Mouse (Mus musculus): ENCODE measurements around the gene Ankrd13a.
A peak's percentile ranks its signal among the peaks of the same experiment; 100 is the strongest.

The Ankrd13a gene

DNA sequence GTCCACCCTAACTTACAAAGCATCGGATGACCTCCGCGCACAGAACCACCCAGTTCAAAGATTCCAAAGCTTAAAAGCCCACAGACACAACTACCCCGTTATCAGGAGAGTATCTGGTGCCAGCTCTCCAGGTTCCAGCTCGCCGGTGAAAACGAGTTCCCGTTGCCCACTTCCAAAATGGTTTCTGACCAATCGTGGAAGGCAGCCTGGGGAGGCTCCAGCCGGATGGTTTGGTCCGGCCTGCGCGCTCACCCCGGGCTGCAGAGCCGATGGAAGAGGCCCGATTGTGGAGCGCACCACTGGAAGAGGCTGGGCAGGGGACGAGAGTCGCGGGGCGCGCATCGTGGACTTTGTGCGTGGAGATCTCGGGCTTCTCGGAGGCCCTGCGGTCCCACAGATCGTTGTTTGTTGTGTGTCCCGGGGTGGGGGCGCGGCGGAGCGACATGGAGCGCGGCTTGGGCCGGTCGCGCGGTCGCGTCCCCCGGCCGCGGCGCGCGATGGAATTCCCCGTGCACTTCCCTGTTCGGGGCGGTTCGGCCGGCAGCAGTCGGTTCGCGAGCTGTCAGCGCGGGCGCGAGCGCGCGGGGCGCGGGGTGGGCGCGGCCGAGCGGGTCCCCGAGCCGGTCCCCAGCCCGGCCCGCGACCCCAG, at the start of gene Ankrd13a:
Gene Ankrd13a (plus strand): TSS at position 275 of the 649 bp plus-strand sequence.
- peak; percentile 92 for DNase-seq

DNA sequence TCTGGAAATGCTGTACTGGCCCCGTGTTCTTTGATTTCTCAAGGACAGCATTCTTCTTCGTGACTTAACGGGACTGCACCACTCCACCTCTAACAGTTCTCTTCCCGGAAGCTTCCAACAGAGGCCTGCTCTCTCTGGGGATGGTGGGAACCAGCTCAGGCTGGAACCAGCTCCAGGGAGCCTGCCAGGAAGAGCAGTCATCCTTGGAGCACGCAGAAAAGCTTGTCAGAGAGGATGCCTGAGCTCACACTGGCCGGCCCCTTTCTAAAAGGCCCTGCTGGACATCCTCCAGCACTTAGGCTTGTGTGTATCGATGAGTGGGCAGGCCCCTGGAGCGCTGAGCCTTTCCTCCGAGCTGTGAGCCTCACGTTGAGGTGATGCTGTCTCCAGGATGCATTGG, 46.3 kb upstream of the Ankrd13a start:
- no peak for DNase-seq

DNA sequence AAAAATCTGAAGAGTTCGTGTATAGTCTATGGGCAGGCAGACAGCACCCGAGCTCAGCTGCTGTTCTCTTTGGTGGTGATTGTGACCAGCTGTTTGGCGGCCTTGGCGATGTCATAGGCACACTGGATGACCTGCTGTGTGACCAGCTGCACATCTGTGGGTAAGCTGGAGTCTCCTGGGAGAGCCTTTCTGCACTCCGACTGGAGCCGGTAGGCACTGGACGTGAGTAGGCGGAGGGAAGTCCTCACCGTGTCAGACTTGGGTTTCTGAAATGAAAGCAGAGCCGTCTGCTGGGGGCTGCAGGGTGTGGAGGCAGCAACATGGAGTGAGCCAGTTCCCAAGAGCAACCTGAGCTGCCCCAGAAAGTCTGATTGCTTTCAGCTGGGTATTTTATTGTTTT, 44.3 kb upstream of the Ankrd13a start:
- no peak for DNase-seq

DNA sequence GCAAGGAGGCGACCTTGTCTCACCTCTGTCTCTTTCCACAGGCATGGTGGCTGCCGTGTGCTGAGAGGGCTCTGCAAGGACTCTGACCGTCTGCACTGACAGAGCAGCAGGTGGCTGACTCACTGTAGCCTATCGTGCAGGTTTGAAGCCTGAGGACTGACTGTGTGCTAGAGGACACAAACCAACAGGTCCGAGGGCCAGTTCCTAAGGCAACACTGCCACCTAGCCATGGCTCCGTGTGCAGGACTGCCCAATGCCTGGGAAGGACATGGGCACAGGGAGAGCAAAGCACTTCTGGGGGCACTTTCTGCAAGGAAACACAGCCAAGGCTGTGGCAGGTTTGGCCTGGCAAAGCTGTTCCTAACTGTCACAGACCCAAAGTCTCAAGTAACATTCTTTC, 43.0 kb upstream of the Ankrd13a start:
- DNase-seq: no peak

DNA sequence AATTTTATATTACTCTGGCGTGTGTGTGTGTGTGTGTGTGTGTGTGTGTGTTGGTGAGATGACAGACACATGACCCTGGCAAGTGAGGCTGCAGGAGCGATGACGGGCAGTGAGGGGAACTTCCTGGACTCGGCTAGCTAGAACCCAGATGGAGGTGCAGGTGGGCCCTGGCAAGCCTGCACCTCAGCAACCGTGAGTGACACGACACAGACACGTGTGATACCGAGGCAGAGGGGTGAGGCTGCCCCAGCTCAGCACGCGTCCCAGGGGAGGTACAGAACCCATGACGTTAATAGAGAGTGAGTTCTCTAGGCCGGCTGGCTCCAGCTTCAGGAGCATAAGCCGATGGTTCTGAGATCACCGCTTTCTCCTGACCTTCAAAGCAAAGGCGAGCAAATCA, 42.5 kb upstream of the Ankrd13a start:
- no peak for DNase-seq

DNA sequence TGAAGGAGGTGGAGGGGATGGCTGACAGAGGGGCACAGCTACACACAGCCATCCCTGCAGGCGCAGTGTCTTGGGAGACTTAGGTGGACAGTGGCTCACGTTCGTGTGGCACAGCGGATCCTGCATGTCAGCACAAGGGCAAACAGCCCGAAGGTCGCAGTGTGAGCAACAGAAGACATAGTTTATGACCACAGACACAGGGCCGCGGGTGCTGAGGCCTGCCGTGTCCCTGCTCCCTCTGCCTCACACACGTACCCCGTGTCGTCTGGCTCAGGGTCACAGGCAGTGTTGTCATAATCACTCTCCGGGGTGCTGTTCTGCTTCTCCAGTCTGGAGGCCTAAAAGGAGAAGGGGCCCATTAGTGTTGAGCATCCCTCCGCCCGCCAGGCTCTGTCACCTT, 40.9 kb upstream of the Ankrd13a start:
- no peak for DNase-seq

DNA sequence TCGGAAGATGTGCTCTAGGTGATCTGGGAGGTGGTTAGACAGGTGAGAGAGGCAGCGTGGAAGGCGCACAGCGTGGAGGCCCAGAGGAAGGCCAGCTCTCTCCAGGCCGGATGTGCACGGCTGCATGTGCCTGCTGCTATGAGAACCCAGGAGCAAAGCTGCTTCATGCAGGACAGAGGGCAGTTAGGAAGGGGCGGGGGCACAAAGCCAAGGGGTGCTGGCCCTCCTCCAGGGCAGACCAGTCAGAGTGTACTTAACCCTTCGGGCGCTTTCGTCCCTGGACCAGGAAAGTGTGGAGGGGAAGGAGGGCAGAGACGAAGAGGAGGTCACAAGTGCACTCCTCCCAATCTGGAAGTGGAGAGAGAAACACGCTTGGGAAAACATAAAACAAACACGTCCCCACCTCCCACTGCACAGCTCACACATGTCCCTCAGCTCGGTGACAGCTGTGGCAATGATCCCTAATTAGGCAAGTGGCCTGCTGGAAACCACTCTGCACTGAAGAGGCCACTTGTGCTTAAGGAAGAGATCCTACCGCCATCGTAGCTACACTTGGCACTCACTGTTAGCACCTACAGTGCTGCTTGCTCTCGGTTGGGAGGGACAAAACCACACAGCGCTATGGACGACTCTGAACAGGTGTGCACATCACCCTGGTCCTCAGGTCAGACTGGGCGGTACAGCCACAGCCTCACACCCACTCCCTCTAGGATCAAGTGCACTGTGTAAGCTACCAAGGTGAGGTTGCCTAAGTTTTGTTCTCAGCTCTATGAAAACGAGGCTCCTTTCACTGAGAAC, 37.2 kb upstream of the Ankrd13a start:
- DNase-seq: no peak

DNA sequence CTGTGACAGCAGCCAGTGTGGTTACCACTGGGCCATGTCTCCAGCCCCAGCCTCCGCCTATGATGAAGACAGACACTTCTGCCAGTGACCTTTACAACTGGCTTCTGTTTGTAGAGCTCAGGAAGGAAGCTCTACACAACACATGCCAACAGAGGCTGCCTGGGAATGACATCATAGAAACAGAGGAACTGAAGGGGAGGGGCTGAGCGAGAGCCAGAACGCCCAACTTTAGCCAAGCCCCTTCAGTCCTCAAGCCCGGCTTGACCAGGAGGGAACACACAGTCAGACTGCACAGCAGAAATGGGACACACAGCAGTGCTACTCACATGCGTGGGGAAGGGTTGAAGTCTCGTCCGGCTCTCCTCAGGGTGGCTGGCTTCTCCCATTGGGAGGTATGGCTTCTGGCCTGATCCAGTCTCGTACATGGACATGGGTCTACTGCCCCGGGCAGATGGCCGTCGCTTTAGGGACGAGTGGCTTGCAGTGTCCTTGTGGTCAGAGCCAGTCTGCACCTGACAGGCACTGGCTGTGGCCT, 35.7 kb upstream of the Ankrd13a start:
- DNase-seq: peak; percentile 52

DNA sequence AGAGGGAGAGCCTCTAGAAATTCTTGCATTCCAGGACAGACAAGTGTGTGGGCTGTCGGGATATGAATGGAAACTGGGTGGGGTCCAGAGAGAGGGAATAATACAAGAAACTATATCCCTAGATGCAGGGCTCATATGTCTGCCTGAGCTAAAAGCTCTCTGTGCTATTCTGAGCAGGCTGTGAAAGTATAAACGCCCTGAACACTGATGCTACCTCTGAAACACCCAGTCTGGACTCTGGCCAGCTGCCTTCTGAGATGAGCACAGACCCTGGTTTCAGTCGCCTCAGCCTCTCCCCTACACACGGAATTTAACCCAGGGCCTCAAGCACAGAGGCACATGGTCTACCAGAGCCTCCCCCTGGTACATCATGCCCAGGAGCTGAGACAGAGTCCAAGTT, 33.9 kb upstream of the Ankrd13a start:
- no peak for DNase-seq

DNA sequence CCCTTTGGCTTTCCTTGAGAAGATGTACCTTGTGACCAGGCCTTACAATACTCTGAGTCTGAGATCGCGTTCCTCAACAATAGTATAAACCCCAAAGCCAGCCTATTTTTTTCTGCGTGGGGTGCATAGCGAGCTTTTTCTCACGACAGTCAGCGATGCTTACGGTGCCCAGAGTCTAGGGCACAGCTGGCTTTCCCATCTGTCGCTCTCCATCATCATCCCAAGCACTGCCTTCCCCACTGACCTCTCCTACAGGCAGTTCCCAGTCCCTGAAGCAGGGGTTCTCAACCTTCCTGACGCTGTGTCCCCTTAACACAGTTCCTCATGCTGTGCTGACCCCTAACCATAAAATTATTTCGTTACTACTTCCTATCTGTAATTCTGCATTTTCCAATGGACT, 31.9 kb upstream of the Ankrd13a start:
- no peak for DNase-seq

DNA sequence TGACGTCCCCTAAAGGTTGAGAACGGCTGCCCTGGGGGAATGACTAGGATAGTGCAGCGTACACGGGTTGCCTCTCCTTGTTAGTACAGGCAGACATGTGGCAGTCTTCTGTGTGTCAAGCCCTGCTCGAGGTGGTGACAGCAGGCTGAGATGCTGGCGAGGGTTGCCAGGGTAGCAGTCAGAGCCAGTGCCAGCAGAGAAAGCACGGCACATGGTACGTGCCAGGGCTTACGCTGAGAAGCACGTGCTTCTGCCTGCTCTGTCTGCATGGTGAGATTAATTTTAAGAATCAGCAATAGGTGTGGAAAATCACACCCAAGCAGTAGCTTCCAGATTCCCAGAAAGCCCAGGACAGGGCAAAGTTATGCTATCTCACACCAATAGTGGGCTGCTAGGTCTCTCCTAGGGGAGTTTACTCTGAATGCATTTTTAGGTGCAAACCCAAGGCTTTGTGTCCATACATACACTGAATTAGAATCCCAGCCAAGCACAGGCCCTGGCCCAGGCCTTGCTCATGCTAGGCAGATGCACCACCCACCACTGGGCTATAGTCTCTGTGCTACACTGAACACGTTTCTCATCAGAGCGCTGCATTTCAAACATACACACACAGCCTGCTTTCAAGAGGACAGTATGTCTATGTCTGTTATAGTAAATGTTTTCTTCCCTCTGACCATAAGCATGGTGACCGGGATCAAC, 31.3 kb upstream of the Ankrd13a start:
- no peak for DNase-seq

DNA sequence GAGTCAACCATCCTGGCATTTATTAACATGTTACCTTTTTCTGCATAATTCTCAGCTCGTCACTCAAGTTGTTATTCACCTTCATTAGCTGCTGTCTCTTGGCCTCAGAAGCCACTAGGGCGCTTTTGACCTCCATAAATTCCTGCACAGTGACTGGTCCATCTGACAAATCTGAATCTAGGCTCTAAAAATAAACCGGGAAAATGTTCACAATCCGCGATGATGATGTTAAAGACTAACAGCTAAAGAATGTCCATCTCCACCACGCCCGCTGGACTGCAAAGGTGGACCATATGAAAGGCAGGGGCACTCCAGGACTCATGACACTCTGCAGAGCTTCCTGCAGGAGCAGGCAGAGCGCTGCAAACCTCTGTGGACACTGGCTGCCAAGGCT, 30.8 kb upstream of the Ankrd13a start:
- no peak for DNase-seq

DNA sequence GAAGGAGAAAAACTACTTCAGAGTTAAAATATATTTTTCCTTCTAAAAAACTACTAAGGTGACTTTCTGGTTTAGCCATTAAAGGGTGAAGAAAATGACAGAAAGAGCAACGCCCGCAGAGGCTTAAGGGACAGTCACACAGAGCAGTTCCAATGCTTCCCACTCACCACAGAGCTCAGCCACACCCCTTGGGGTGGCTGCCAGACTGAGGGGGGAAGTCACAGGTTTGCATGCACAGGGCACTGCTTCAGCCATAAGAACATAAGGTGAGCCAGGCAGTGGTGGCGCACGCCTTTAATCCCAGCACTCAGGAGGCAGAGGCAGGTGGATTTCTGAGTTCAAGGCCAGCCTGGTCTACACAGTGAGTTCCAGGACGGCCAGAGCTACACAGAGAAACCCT, 28.9 kb upstream of the Ankrd13a start:
- DNase-seq: no peak

DNA sequence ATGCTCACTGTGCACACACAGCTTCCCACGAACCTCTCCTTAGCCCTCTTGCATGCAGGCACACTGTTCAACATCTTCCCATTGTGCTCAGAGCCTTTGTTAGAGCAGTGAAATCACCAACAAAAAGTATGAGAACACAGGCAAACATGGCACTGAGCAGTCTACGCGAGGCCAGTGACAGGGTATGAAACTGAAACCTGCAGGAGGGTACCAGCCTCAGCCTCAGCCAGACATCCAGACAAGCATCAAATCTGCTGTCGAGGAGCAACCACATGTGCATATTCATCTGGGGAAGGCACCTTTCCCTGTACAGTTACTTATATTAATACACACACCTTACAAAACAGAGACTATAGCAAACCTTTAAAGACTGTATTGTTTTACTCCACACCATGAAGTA, 27.6 kb upstream of the Ankrd13a start:
- no peak for DNase-seq

DNA sequence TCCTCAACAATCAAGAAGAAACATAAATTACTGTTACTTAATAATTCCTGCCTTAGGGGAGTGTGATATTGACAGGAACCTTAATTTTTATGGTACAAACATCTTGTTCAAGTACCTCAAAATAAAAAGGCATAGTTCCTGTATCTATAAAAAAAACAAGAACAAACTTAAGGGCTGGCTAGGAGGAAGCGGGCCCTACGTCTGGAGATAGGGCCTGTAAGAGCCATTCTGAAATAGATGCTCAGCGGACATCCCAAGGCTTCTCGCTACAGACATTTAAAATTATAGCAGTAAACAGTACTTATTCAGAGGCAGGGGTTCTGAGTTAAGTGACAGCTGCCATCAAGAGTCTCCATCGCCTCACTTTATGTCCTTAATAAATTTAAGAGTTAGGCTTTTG, 27.0 kb upstream of the Ankrd13a start:
- DNase-seq: no peak

DNA sequence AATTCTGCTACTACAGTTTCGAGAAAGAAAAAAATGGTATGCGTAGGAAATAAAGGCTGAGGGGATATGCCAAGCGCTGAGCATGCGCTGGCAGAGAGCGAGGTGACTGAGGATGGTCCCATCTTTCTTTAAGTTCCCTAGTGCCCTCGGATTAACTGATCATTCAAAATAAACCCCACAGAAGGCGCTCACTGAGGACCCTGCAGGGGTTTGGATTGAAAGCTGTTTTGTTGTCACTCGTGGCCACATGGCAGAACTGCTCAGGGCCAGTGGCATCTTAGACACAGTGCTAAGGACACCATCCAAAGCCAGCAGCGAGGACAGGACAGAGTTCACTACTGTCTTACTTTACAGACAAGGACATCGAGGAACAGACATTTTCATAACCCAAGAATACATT, 24.2 kb upstream of the Ankrd13a start:
- no peak for DNase-seq

DNA sequence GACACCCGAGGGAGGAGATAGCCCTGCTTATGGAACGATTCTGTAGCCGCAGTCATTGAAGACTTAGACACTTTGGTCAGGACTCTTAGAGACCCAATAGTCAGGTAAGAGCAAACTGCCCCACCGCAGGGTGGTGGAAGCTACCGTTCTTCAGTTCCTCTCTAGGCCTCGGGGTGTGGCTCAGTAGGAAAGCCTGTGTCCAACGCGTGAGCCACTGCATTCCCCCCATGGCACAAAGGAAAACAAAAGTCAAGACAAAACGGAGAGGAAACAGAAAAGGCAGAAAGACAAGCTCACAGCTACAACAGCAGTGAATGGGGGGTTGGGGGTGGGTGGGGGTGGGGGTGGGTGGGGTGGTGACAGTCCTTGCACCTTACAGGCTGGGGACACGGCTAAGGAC, 22.1 kb upstream of the Ankrd13a start:
- DNase-seq: no peak

DNA sequence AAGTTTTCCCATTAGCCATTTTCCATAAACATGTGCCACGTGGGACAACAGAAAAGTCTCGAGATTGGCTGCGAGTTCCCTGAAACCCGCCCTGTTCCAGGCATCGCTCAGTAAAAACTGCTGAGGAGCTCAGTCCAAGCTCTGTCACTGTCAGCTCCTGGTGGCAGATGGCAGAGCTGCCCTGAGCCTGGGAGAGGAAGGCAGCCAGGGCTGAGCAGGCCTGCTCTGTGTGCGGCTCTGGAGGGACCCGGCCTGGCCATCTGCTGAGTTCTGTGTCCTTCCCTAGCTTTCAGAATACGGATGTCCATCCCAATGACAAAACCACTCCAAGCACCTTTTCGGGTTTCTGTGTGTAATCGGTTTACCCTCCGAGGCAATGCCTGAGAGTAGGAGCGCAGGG, 21.1 kb upstream of the Ankrd13a start:
- peak; percentile 91 for DNase-seq

DNA sequence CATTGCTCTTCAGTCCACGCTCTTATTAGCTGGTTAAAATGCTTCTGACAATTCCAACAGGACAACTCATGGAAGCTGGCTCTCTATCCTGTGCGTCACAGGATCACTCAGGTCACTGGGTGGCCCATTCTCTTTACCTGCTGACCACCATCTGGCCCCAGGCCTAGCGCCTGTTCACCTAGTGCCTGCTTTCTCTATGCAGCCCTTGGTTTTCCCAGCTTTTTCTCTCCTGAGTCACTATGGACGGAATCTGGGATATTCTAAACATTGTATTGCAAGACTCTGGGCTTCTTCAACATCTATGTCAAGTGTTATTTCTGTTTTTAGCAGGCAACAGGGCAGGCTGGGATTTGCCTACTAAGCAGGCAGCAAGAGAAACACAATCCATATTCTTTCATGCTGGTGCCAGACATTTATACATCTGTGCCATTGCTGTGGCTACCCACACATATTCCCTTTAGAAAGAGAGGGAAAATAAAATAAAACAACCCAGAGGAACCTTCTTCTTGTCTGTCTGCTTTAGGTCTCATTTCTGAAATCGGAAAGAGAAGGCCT, 14.9 kb upstream of the Ankrd13a start:
- no peak for DNase-seq

DNA sequence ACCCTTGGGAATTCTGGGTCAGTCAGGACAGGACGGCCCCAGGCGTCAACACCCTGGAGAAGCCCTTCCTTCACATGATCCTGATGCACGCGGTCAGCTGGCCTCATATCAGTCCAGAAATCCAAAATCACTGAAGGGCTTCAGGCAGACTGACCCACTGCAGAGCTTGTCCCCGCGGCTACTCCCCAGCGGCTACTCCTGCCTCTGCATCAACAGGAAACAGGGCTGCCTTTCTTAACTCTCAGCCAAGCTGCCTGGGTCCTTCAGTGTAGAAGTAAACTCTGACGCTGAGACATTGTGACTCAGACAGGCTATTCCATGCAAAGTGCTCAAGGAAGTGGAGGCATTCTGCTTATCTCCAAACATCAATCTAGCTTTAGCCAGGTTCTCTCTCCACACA, 12.5 kb upstream of the Ankrd13a start:
- DNase-seq: no peak

DNA sequence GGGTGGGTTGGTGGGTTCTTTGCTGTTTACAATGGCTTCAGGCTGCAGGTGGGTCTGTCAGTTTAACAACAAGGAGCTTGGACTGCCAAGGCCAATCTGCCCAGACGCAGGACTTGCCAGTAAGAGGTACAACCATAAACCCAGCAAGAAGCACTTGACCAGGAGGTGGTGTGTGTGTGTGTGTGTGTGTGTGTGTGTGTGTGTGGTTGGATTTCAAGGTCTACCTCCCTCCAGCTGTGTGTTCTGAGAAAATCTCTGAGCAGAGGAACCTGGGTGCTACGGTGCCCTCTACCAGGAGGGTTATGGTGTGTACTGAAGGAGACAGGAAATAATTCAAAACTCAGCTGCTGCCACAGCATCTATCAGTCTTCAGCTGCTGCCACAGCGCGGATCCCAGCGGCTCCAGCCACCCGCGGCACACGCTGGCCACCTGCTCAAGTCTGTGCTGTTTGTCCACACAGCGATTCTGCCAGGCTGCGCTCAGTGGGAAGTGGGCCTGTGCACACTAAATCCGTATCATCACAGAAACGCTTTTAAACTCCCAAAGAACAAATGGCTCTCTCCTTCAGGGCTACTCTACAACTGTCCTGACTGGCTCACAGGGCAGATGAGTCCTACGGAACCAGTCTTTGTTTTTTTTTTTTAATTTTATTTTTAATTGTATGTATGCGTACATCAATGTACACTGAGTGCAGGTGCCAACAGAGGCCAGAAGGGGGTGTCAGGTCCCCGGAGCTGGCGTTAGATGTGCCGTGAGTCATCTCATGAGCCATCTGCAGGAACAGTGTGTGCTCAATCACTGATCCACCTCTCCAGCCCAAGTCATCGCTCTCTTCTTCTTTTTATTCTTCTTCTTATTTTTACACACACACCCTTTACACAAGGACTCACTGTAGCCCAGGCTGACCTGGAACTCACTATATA, 9.4 kb upstream of the Ankrd13a start:
- peak; percentile 84 for DNase-seq

DNA sequence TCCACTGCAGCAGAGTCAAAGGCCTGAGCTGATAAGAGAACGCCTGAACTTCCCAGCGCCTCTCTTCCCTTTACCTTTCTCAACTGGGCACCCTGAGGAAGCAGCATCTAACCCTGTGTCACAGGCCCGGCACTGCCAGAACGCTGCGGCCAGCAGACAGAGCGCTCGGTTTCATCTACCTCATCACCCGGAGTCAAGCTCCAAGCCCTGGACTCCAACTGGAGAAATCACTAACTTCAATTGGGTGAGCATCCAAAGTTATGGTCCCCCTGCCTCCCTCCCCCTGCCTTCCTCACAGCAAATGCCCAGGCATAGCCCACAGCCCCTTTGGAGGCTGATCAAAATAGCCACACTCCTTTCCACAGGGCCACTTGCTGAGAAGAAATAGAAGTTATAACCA, 7.8 kb upstream of the Ankrd13a start:
- DNase-seq: no peak

All from cerebellum, adult 8-10 months (tissue).